Mouse (Mus musculus) embryonic stem cell, embryonic (primary cell): ENCODE results near the gene Ttyh2.

Experiments
- CTCF ChIA-PET, 4 experiments: fragments of 300-600 bp in 2 of 4; fragments of 350-600 bp in 2 of 4; sonication (Branson Sonifier 250); formaldehyde crosslinking; loops; one replicate each; lab custom pipeline; 2022; ENCODE audit warnings: inconsistent platforms in 2 of 4; lab: Charles Lee
- POLR2A ChIA-PET, 4 experiments: fragments of 300-600 bp in 2 of 4; fragments of 350-600 bp in 2 of 4; sonication (Branson Sonifier 250); formaldehyde crosslinking; loops; one replicate each; lab custom pipeline; 2022; ENCODE audit warnings: antibody characterized with exemption in 4 of 4, inconsistent platforms in 1 of 4; lab: Charles Lee

The Ttyh2 gene

GRCm38 (mm10) chr11:114649510-114649909 is 25.7 kb upstream of the Ttyh2 start:
- POLR2A ChIA-PET, result interaction anchor here in 3 of 4 experiments (0.6 to 9.6 kb wide), 4 partner anchors 17 to 1871 kb away, joined by 4 to 109 read pairs (median 5); partner anchors contain the start of gene Rpl38 (in 2 of the 3)
- CTCF ChIA-PET, result interaction anchor here in 2 of 4 experiments (0.6 to 1.8 kb wide), 5 partner anchors 9 to 133 kb away, joined by 3 to 9 read pairs (median 4); partner anchors contain the start of gene Rpl38 (in 1 of the 2)

GRCm38 (mm10) chr11:114652531-114652930 is 22.7 kb upstream of the Ttyh2 start:
- CTCF ChIA-PET, result interaction anchor here (0.6 to 1.5 kb wide), 16 partner anchors 8 to 400 kb away, joined by 3 to 16 read pairs (median 5); partner anchors contain the start of gene Rpl38 (in 2 of the 4)
- POLR2A ChIA-PET, result interaction anchor here in 3 of 4 experiments (0.5 to 9.6 kb wide), 8 partner anchors 11 to 694 kb away, joined by 3 to 109 read pairs (median 4); partner anchors contain the start of gene Rpl38 (in 3 of the 3)

GRCm38 (mm10) chr11:114653664-114654063 is 21.6 kb upstream of the Ttyh2 start:
- ChIA-PET POLR2A (interaction anchor here in 1 of 4 experiments (9.6 kb wide), 1 partner anchor 13 kb away, joined by 109 read pairs; the partner anchor contains the start of gene Rpl38), CTCF (interaction anchor here in 2 of 4 experiments (0.6 to 3.1 kb wide), 7 partner anchors 10 to 79 kb away, joined by 3 to 20 read pairs (median 7); partner anchors contain the start of gene Rpl38 (in 1 of the 2))

GRCm38 (mm10) chr11:114654552-114654951 is 20.7 kb upstream of the Ttyh2 start:
- CTCF ChIA-PET, result interaction anchor here (0.5 to 3.1 kb wide), 17 partner anchors 9 to 401 kb away, joined by 3 to 20 read pairs (median 4); partner anchors contain the start of gene Rpl38 (in 3 of the 4)
- POLR2A ChIA-PET, result interaction anchor here in 3 of 4 experiments (0.6 to 9.6 kb wide), 8 partner anchors 11 to 84 kb away, joined by 3 to 109 read pairs (median 3); partner anchors contain the start of gene Rpl38 (in 2 of the 3)

- ChIA-PET POLR2A (interaction anchor here in 2 of 4 experiments (0.5 to 9.6 kb wide), 7 partner anchors 8 to 101 kb away, joined by 3 to 109 read pairs (median 4); partner anchors contain the start of gene Rpl38 (in 2 of the 2)), CTCF (interaction anchor here (0.6 to 3.1 kb wide), 16 partner anchors 8 to 303 kb away, joined by 3 to 20 read pairs (median 4); partner anchors contain the start of gene Rpl38 (in 3 of the 4))
Measured at GRCm38 (mm10) chr11:114655350-114656008, 19.8 kb upstream of the Ttyh2 start.

- CTCF ChIA-PET, result interaction anchor here in 3 of 4 experiments (0.5 to 1.7 kb wide), 4 partner anchors 8 to 66 kb away, joined by 3 to 7 read pairs (median 5); no protein-coding TSS in a partner anchor
Measured at GRCm38 (mm10) chr11:114656994-114657644, 18.1 kb upstream of the Ttyh2 start.

GRCm38 (mm10) chr11:114657737-114658136 is 17.5 kb upstream of the Ttyh2 start:
- ChIA-PET CTCF (interaction anchor here in 1 of 4 experiments (1.1 kb wide), 1 partner anchor 21 kb away, joined by 4 read pairs; no protein-coding TSS in a partner anchor), POLR2A (no interaction called here)

More at GRCm38 (mm10) chr11:114656994-114657644, 18.1 kb upstream of the Ttyh2 start:
- POLR2A ChIA-PET, result interaction anchor here in 1 of 4 experiments (0.6 to 9.6 kb wide), 4 partner anchors 9 to 38 kb away, joined by 3 to 109 read pairs (median 4); partner anchors contain the start of gene Rpl38

GRCm38 (mm10) chr11:114662161-114662560 is 13.1 kb upstream of the Ttyh2 start:
- ChIA-PET CTCF (interaction anchor here in 3 of 4 experiments (0.7 to 2.1 kb wide), 9 partner anchors 8 to 468 kb away, joined by 3 to 11 read pairs (median 4); no protein-coding TSS in a partner anchor), POLR2A (interaction anchor here in 2 of 4 experiments (1.3 to 9.0 kb wide), 5 partner anchors 10 to 26 kb away, joined by 4 to 109 read pairs (median 6); no protein-coding TSS in a partner anchor)

- ChIA-PET POLR2A (interaction anchor here in 2 of 4 experiments (0.6 to 9.0 kb wide), 10 partner anchors 9 to 182 kb away, joined by 3 to 109 read pairs (median 4); no protein-coding TSS in a partner anchor), CTCF (interaction anchor here in 3 of 4 experiments (0.6 to 2.1 kb wide), 12 partner anchors 8 to 595 kb away, joined by 3 to 11 read pairs (median 4); no protein-coding TSS in a partner anchor)
Measured at GRCm38 (mm10) chr11:114662746-114663362, 12.4 kb upstream of the Ttyh2 start.

- ChIA-PET POLR2A (interaction anchor here in 1 of 4 experiments (1.4 to 9.0 kb wide), 4 partner anchors 8 to 22 kb away, joined by 4 to 109 read pairs (median 8); no protein-coding TSS in a partner anchor), CTCF (interaction anchor here in 3 of 4 experiments (0.6 to 2.1 kb wide), 7 partner anchors 10 to 470 kb away, joined by 4 to 15 read pairs (median 6); no protein-coding TSS in a partner anchor)
Measured at GRCm38 (mm10) chr11:114664164-114664563, 11.1 kb upstream of the Ttyh2 start.

GRCm38 (mm10) chr11:114665463-114665862 is 9.8 kb upstream of the Ttyh2 start:
- POLR2A ChIA-PET, result interaction anchor here in 3 of 4 experiments (0.6 to 9.0 kb wide), 11 partner anchors 10 to 1005 kb away, joined by 3 to 109 read pairs (median 3); no protein-coding TSS in a partner anchor
- CTCF ChIA-PET, result interaction anchor here (0.5 to 1.4 kb wide), 13 partner anchors 9 to 1066 kb away, joined by 3 to 12 read pairs (median 3); no protein-coding TSS in a partner anchor

GRCm38 (mm10) chr11:114666786-114667185 is 8.4 kb upstream of the Ttyh2 start:
- POLR2A ChIA-PET, result interaction anchor here in 3 of 4 experiments (0.6 to 10.4 kb wide), 26 partner anchors 8 to 383 kb away, joined by 3 to 215 read pairs (median 4); no protein-coding TSS in a partner anchor

GRCm38 (mm10) chr11:114667236-114667931 is 7.8 kb upstream of the Ttyh2 start:
- ChIA-PET CTCF (interaction anchor here (0.5 to 2.5 kb wide), 45 partner anchors 12 to 1925 kb away, joined by 3 to 20 read pairs (median 4); partner anchors contain the start of genes Btbd17 (in 1 of the 4), Cdc42ep4 (in 1 of the 4) and Dnaic2 (in 1 of the 4)), POLR2A (interaction anchor here (0.5 to 10.4 kb wide), 49 partner anchors 8 to 1270 kb away, joined by 3 to 215 read pairs (median 4); partner anchors contain the start of genes Cpsf4l (in 1 of the 4) and Dnaic2 (in 1 of the 4))

More at GRCm38 (mm10) chr11:114666786-114667185, 8.4 kb upstream of the Ttyh2 start:
- CTCF ChIA-PET, result interaction anchor here in 3 of 4 experiments (0.5 to 2.5 kb wide), 14 partner anchors 12 to 240 kb away, joined by 3 to 20 read pairs (median 6); no protein-coding TSS in a partner anchor

GRCm38 (mm10) chr11:114667932-114668285 is 7.3 kb upstream of the Ttyh2 start:
- CTCF ChIA-PET, result interaction anchor here (0.5 to 2.5 kb wide), 45 partner anchors 9 to 1417 kb away, joined by 3 to 20 read pairs (median 4); partner anchors contain the start of genes Btbd17 (in 1 of the 4), Cdc42ep4 (in 1 of the 4) and Dnaic2 (in 1 of the 4)
- POLR2A ChIA-PET, result interaction anchor here (0.5 to 10.4 kb wide), 65 partner anchors 9 to 1357 kb away, joined by 3 to 215 read pairs (median 4); partner anchors contain the start of genes Cpsf4l (in 1 of the 4) and Dnaic2 (in 1 of the 4)

- POLR2A ChIA-PET, result interaction anchor here (0.6 to 10.4 kb wide), 72 partner anchors 8 to 1356 kb away, joined by 3 to 215 read pairs (median 4); partner anchors contain the start of genes Dnaic2 (in 2 of the 4) and Cpsf4l (in 1 of the 4)
- CTCF ChIA-PET, result interaction anchor here (0.5 to 2.5 kb wide), 42 partner anchors 9 to 1582 kb away, joined by 3 to 20 read pairs (median 4); partner anchors contain the start of genes Cdc42ep4 (in 1 of the 4) and Dnaic2 (in 1 of the 4)
Measured at GRCm38 (mm10) chr11:114668301-114668710, 6.9 kb upstream of the Ttyh2 start, which contains the start of gene Rpl38. Gene Rpl38, plus strand, starts transcription at chr11:114668524.
